Mouse (Mus musculus): Measurements from ENCODE around the gene Vangl2.
A peak's percentile ranks its signal among the peaks of the same experiment; 100 is the strongest.

GRCm38 (mm10) chr1:172027010-172027808, 1.0 kb downstream of the Vangl2 start:
- no peak for TF ChIP-seq EP300 (IDR thresholded peaks at IDR 0.05; ENCODE audit: insufficient read depth, low read depth, low read length)
- peak; percentile 11; the same call in 1 of the 2 replicates for TF ChIP-seq CTCF (IDR thresholded peaks at IDR 0.05)
